Mouse (Mus musculus): ENCODE measurements around the gene Zfp969. TPM values are rescaled to one million over a fixed set of nuclear protein-coding genes. Genes with fewer than 3 reads are reported as not detected.
"Not testable (repeated sequence)": the region's sequence is repeated elsewhere in the genome, so short reads cannot be mapped to it uniquely, and the experiment has no call there.

Gene Zfp969
- polyA plus RNA-seq (2012; rRNA removed), result not detected in 2 replicates

- not testable (repeated sequence) for H3K4me3 ChIP-seq (ENCODE audit: control insufficient read depth, insufficient read depth, low read length); H3K4me1 ChIP-seq (replicated peaks; ENCODE audit: control insufficient read depth, insufficient read depth, low read length); H3K27me3 ChIP-seq (ENCODE audit: control insufficient read depth, insufficient read depth, low read length); H3K27ac ChIP-seq (ENCODE audit: control insufficient read depth, insufficient read depth, low read length); H3K36me3 ChIP-seq (ENCODE audit: control insufficient read depth, insufficient read depth, low read length); DNase-seq
- WGBS, result no CpG with 5 or more reads among the region's 9 CpGs
Observed at GRCm38 (mm10) chr2:175703546-175703945, at the start of gene Zfp969. TSS of gene Zfp969 (minus strand) at chr2:175703646.

- H3K27ac ChIP-seq (ENCODE audit: control insufficient read depth, insufficient read depth, low read length); H3K36me3 ChIP-seq (ENCODE audit: control insufficient read depth, insufficient read depth, low read length); H3K4me1 ChIP-seq (replicated peaks; ENCODE audit: control insufficient read depth, insufficient read depth, low read length); H3K4me3 ChIP-seq (ENCODE audit: control insufficient read depth, insufficient read depth, low read length); H3K27me3 ChIP-seq (ENCODE audit: control insufficient read depth, insufficient read depth, low read length); DNase-seq: not testable (repeated sequence)
- no CpG with 5 or more reads among the region's 2 CpGs for WGBS
Observed at GRCm38 (mm10) chr2:175741237-175741636, 37.8 kb upstream of the Zfp969 start, which contains the start of gene Gm2007. TSS of gene Gm2007 (plus strand) at chr2:175741537.

- H3K4me3 ChIP-seq (ENCODE audit: control insufficient read depth, insufficient read depth, low read length); H3K4me1 ChIP-seq (replicated peaks; ENCODE audit: control insufficient read depth, insufficient read depth, low read length); H3K27me3 ChIP-seq (ENCODE audit: control insufficient read depth, insufficient read depth, low read length); H3K36me3 ChIP-seq (ENCODE audit: control insufficient read depth, insufficient read depth, low read length); DNase-seq; H3K27ac ChIP-seq (ENCODE audit: control insufficient read depth, insufficient read depth, low read length): not testable (repeated sequence)
- WGBS, result no CpG with 5 or more reads among the region's 2 CpGs
Observed at GRCm38 (mm10) chr2:175643678-175644077, 59.8 kb downstream of the Zfp969 start, which contains the start of gene Gm11007. TSS of gene Gm11007 (plus strand) at chr2:175643978.

Other genes with a start within 250 kb of the Zfp969 start
- gene Zfp965, start 233.7 kb downstream of the Zfp969 start, polyA plus RNA-seq (2012; rRNA removed), result 0.75 and 0.82 TPM in 2 replicates
- gene Gm11007, start 59.7 kb downstream of the Zfp969 start, polyA plus RNA-seq (2012; rRNA removed), result not detected in 2 replicates
- not detected in 2 replicates for gene Gm2007, start 37.9 kb upstream of the Zfp969 start, polyA plus RNA-seq (2012; rRNA removed)
- 0.56 and 0.92 TPM in 2 replicates for gene Gm14288, start 97.4 kb upstream of the Zfp969 start, polyA plus RNA-seq (2012; rRNA removed)
- 0.24 and 1.2 TPM in 2 replicates for gene Gm6710, start 165.6 kb upstream of the Zfp969 start, polyA plus RNA-seq (2012; rRNA removed)
- gene Zfp966, start 227.5 kb upstream of the Zfp969 start, polyA plus RNA-seq (2012; rRNA removed), result 0.80 and 0.97 TPM in 2 replicates